ENCODE assay signal across 8 mouse cellular contexts in the genomic region with DNA sequence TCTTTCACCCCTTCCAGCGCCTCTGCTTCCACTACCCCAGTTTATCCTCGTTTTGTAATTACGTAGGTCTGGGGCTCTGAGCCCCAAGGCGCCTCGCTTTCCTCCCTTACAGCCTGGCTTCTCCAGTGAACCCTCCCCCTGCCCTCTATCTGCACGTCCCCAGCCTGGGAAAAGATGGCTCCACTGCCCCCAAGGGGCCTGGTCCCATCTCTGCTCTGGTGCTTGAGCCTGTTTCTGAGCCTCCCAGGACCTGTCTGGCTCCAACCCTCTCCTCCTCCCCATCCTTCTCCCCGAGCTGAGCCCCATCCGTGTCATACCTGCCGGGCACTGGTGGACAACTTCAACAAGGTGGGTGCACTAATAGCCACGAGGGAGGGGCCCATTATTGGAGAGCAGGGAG. TPM values are rescaled to one million over a fixed set of nuclear protein-coding genes. Genes with fewer than 3 reads are reported as not detected.
DNase-seq lines count a peak whose midpoint lies in the region; ATAC-seq lines count a peak whose summit lies in the region.

No protein-coding gene starts in this region.

- ATAC-seq in forebrain, embryonic 16.5 days: peak; percentile 53
- ATAC-seq in midbrain, embryonic 15.5 days (replicated peaks): peak; percentile 67
- no peak for ATAC-seq in erythroid progenitor cell, adult 5-6 weeks (replicated peaks; ENCODE audit: low FRiP score, poor library complexity, severe bottlenecking)

- peak overlapping the region; percentile 67 for H3K27ac ChIP-seq in forebrain, embryonic 16.5 days (ENCODE audit: low read length)
- H3K27ac ChIP-seq in midbrain, embryonic 15.5 days: peak overlapping the region; percentile 83

- peak; percentile 34 for DNase-seq in ovary, postnatal 36 days (ENCODE audit: low spot score)
- no peak for DNase-seq in ovary, adult 18-20 months (ENCODE audit: low spot score)
- DNase-seq in cerebellum, adult 9-10 months: peak; percentile 73
- peak; percentile 42 to 57 for DNase-seq in kidney, postnatal 4 days
- DNase-seq in urinary bladder, adult 18-20 months (ENCODE audit: low spot score in 2 of 2): no peak

- H3K36me3 ChIP-seq in forebrain, embryonic 16.5 days (ENCODE audit: control insufficient read depth, insufficient read depth): no peaks in the 10 kb centered on the region
- peaks cover 6% of the 10 kb centered on the region; the same call in 1 of the 2 replicates for H3K36me3 ChIP-seq in midbrain, embryonic 15.5 days (replicated peaks)

- peak overlapping the region; percentile 70 for H3K4me3 ChIP-seq in forebrain, embryonic 16.5 days (replicated peaks; ENCODE audit: low read length)
- peak overlapping the region; percentile 65 for H3K4me3 ChIP-seq in midbrain, embryonic 15.5 days

- H3K4me1 ChIP-seq in forebrain, embryonic 16.5 days (replicated peaks; ENCODE audit: control insufficient read depth, insufficient read depth, low read length): peaks cover 24% of the 10 kb centered on the region
- peaks cover 43% of the 10 kb centered on the region for H3K4me1 ChIP-seq in midbrain, embryonic 15.5 days

- H3K9ac ChIP-seq in forebrain, embryonic 16.5 days (replicated peaks; ENCODE audit: low read depth, low read length): peak overlapping the region; percentile 76
- peak overlapping the region; percentile 83 for H3K9ac ChIP-seq in midbrain, embryonic 15.5 days

- H3K9me3 ChIP-seq in forebrain, embryonic 16.5 days (ENCODE audit: control insufficient read depth, low read length): no peaks in the 10 kb centered on the region
- no peaks in the 10 kb centered on the region for H3K9me3 ChIP-seq in midbrain, embryonic 15.5 days

- no peaks in the 10 kb centered on the region for H3K27me3 ChIP-seq in forebrain, embryonic 16.5 days (replicated peaks; ENCODE audit: control insufficient read depth, insufficient read depth, low read length)
- 0 out of 2 replicates have a peak, but pooled peaks cover 3% of the 10 kb centered on the region for H3K27me3 ChIP-seq in midbrain, embryonic 15.5 days (replicated peaks)

- peak overlapping the region; percentile 73 for H3K4me2 ChIP-seq in forebrain, embryonic 16.5 days (ENCODE audit: low read length)
- peak overlapping the region; percentile 92 for H3K4me2 ChIP-seq in midbrain, embryonic 15.5 days

- WGBS in forebrain, embryonic 16.5 days: 7% methylated on average over 10 of the region's 10 CpGs
- WGBS in midbrain, embryonic 15.5 days: 6% methylated on average over 10 of the region's 10 CpGs

RNA-seq across cellular contexts. Expression of gene Creld1, which starts 0.6 kb away (rescaled TPM):
- 62.6 and 73.9 TPM in 2 replicates for polyA plus RNA-seq in forebrain, embryonic 16.5 days (2015; fragmentation: Nextera tagmentation; extraction: Ambion mirVana)
- polyA plus RNA-seq in midbrain, embryonic 15.5 days (2015; fragmentation: Nextera tagmentation; extraction: Ambion mirVana): 74.8 and 79.0 TPM in 2 replicates
- not detected in 2 replicates for total RNA-seq in erythroid progenitor cell, adult 5-6 weeks (2015; ENCODE audit: low replicate concordance)
- not detected in 2 replicates for total RNA-seq in erythroid progenitor cell, adult 5-6 weeks (2017; ENCODE audit: low replicate concordance)

RNA-seq across cellular contexts. Expression of gene Il17rc, which starts 12.5 kb away (rescaled TPM):
- 2.4 and 3.5 TPM in 2 replicates for polyA plus RNA-seq in forebrain, embryonic 16.5 days (2015; fragmentation: Nextera tagmentation; extraction: Ambion mirVana)
- polyA plus RNA-seq in midbrain, embryonic 15.5 days (2015; fragmentation: Nextera tagmentation; extraction: Ambion mirVana): 3.4 and 4.8 TPM in 2 replicates
- total RNA-seq in erythroid progenitor cell, adult 5-6 weeks (2015; ENCODE audit: low replicate concordance): not detected in 2 replicates
- not detected in 2 replicates for total RNA-seq in erythroid progenitor cell, adult 5-6 weeks (2017; ENCODE audit: low replicate concordance)

RNA-seq across cellular contexts. Expression of gene Prrt3, which starts 18.0 kb away (rescaled TPM):
- polyA plus RNA-seq in forebrain, embryonic 16.5 days (2015; fragmentation: Nextera tagmentation; extraction: Ambion mirVana): 5.2 and 8.5 TPM in 2 replicates
- polyA plus RNA-seq in midbrain, embryonic 15.5 days (2015; fragmentation: Nextera tagmentation; extraction: Ambion mirVana): 13.1 and 13.5 TPM in 2 replicates
- not detected in 2 replicates for total RNA-seq in erythroid progenitor cell, adult 5-6 weeks (2015; ENCODE audit: low replicate concordance)
- not detected in 2 replicates for total RNA-seq in erythroid progenitor cell, adult 5-6 weeks (2017; ENCODE audit: low replicate concordance)

RNA-seq across cellular contexts. Expression of gene Il17re, which starts 25.4 kb away (rescaled TPM):
- polyA plus RNA-seq in forebrain, embryonic 16.5 days (2015; fragmentation: Nextera tagmentation; extraction: Ambion mirVana): 0.07 TPM in 1 of 2 replicates, not detected in the other
- 0.08 and 0.41 TPM in 2 replicates for polyA plus RNA-seq in midbrain, embryonic 15.5 days (2015; fragmentation: Nextera tagmentation; extraction: Ambion mirVana)
- total RNA-seq in erythroid progenitor cell, adult 5-6 weeks (2015; ENCODE audit: low replicate concordance): not detected in 2 replicates
- total RNA-seq in erythroid progenitor cell, adult 5-6 weeks (2017; ENCODE audit: low replicate concordance): not detected in 2 replicates

RNA-seq across cellular contexts. Expression of gene Jagn1, which starts 41.4 kb away (rescaled TPM):
- polyA plus RNA-seq in forebrain, embryonic 16.5 days (2015; fragmentation: Nextera tagmentation; extraction: Ambion mirVana): 90.9 and 98.9 TPM in 2 replicates
- 94.9 and 101 TPM in 2 replicates for polyA plus RNA-seq in midbrain, embryonic 15.5 days (2015; fragmentation: Nextera tagmentation; extraction: Ambion mirVana)
- total RNA-seq in erythroid progenitor cell, adult 5-6 weeks (2015; ENCODE audit: low replicate concordance): 11.2 and 13.0 TPM in 2 replicates
- 4.5 and 6.9 TPM in 2 replicates for total RNA-seq in erythroid progenitor cell, adult 5-6 weeks (2017; ENCODE audit: low replicate concordance)

Comparison
In these comparisons a context has a peak if more than half of its experiments do, and no peak if none do; other contexts are left out.
1. DNase-seq: peak in ovary, postnatal 36 days (single experiment), cerebellum, adult 9-10 months (single experiment) and kidney, postnatal 4 days (2 of 2); none in ovary, adult 18-20 months (single experiment) and urinary bladder, adult 18-20 months (0 of 2).